Mouse (Mus musculus) kidney, postnatal 10 days (tissue): ENCODE measurements around the gene Calcrl.

ENCODE experiments used
- DNase-seq: peaks from one replicate; pipeline ENCODE4 v3.0.0; 2021; ENCODE audit warnings: mixed read lengths

The Calcrl gene

GRCm38 (mm10) chr2:84296517-84296916 lies 128.7 kb downstream of the Calcrl start:
- no peak for DNase-seq

GRCm38 (mm10) chr2:84295068-84295467 lies 130.1 kb downstream of the Calcrl start:
- DNase-seq, result peak; percentile 63

- no peak for DNase-seq
Measured at GRCm38 (mm10) chr2:84294611-84295010, 130.6 kb downstream of the Calcrl start.

GRCm38 (mm10) chr2:84292351-84293000 lies 132.7 kb downstream of the Calcrl start:
- DNase-seq, result no peak

- DNase-seq, result no peak
Measured at GRCm38 (mm10) chr2:84288940-84289557, 136.2 kb downstream of the Calcrl start.
